Mouse (Mus musculus) hindbrain, embryonic 14.5 days (tissue): ENCODE measurements around the gene Phactr2. TPM values are rescaled to one million over a fixed set of nuclear protein-coding genes. Genes with fewer than 3 reads are reported as not detected.

Source experiments
- ATAC-seq: fragments of 200-750 bp; cut with Nextera tagmentation; 2 replicates; pipeline ENCODE4 v1.8.0; 2017; ENCODE audit warnings: moderate number of reproducible peaks, mild to moderate bottlenecking, moderate TSS enrichment, moderate library complexity; ENCODE audit not compliant: low FRiP score
- DNase-seq: peaks from one replicate; pipeline ENCODE4 v3.0.0-alpha.2; 2015; ENCODE audit warnings: low spot score
- H3K27ac ChIP-seq: fragments of 300-500 bp; sonication (generic); 2 replicates; pipeline ENCODE4 v1.5.1; 2014; ENCODE audit warnings: mild to moderate bottlenecking, moderate library complexity
- H3K27me3 ChIP-seq: fragments of 300-500 bp; sonication (generic); 2 replicates; pipeline ENCODE4 v1.6.1; 2014; ENCODE audit warnings: mild to moderate bottlenecking, low read length, mixed read lengths; ENCODE audit not compliant: control insufficient read depth, insufficient read depth
- H3K36me3 ChIP-seq: fragments of 300-500 bp; sonication (generic); replicated peaks from 2 replicates; pipeline ENCODE4 v1.6.1; 2014; ENCODE audit not compliant: control insufficient read depth, insufficient read depth
- H3K4me1 ChIP-seq: fragments of 300-500 bp; sonication (generic); replicated peaks from 2 replicates; pipeline ENCODE4 v1.6.1; 2014; ENCODE audit warnings: antibody characterized with exemption, low read length, mixed read lengths; ENCODE audit not compliant: control insufficient read depth, insufficient read depth
- H3K4me2 ChIP-seq: fragments of 300-500 bp; sonication (generic); replicated peaks from 2 replicates; pipeline ENCODE4 v1.6.1; 2014; ENCODE audit warnings: mild to moderate bottlenecking, moderate library complexity
- H3K4me3 ChIP-seq: fragments of 300-500 bp; sonication (generic); replicated peaks from 2 replicates; pipeline ENCODE4 v1.5.1; 2014; ENCODE audit warnings: mild to moderate bottlenecking, low read length
- H3K9ac ChIP-seq: fragments of 300-500 bp; sonication (generic); 2 replicates; pipeline ENCODE4 v1.6.1; 2014
- H3K9me3 ChIP-seq: fragments of 300-500 bp; sonication (generic); 2 replicates; pipeline ENCODE4 v1.6.1; 2016; ENCODE audit warnings: low read length; ENCODE audit not compliant: control insufficient read depth
- WGBS: fragments of 180-500 bp; shearing (Covaris S2); extraction: QIAGEN DNeasy Blood & Tissue Kit; methylation state at CpG from one replicate; pipeline ENCODE4 v1.1.7; 2014; 5-methylcytosine and 5-hydroxymethylcytosine counted together
- polyA plus RNA-seq: library from polyadenylated mRNA; unstranded; fragments of >200 nt; fragmentation: Nextera tagmentation; extraction: Ambion mirVana; gene quantifications from 2 replicates; pipeline ENCODE4 v1.2.1, GENCODE M21; 2014

Gene Phactr2
- polyA plus RNA-seq, 1 experiment from 2014 or later: 9.7 TPM

GRCm38 (mm10) chr10:13331405-13332032 lies 142.7 kb downstream of the Phactr2 start:
- no peak for DNase-seq
- Histone ChIP-seq H3K36me3 (no peaks in the 10 kb centered on the region), H3K27me3 (no peaks in the 10 kb centered on the region), H3K4me2 (no peak overlapping the region), H3K4me1 (no peaks in the 10 kb centered on the region; the same call in 1 of the 2 replicates), H3K9ac (no peak overlapping the region), H3K4me3 (no peak overlapping the region), H3K27ac (no peak overlapping the region), H3K9me3 (no peaks in the 10 kb centered on the region)
- no peak for ATAC-seq
- 85% methylated on average over 4 of the region's 4 CpGs for WGBS

- DNase-seq (no peak), ATAC-seq (no peak)
- WGBS: 74% methylated on average over 3 of the region's 3 CpGs
- H3K4me1 ChIP-seq: peaks cover under 1% of the 10 kb centered on the region
- no peak overlapping the region for H3K4me2 ChIP-seq
- H3K36me3 ChIP-seq: no peaks in the 10 kb centered on the region
- no peak overlapping the region for H3K27ac ChIP-seq
- H3K27me3 ChIP-seq: no peaks in the 10 kb centered on the region
- no peak overlapping the region for H3K9ac ChIP-seq
- H3K9me3 ChIP-seq: no peaks in the 10 kb centered on the region
- H3K4me3 ChIP-seq: no peak overlapping the region
Measured at GRCm38 (mm10) chr10:13328602-13329001, 145.6 kb downstream of the Phactr2 start.

DNA sequence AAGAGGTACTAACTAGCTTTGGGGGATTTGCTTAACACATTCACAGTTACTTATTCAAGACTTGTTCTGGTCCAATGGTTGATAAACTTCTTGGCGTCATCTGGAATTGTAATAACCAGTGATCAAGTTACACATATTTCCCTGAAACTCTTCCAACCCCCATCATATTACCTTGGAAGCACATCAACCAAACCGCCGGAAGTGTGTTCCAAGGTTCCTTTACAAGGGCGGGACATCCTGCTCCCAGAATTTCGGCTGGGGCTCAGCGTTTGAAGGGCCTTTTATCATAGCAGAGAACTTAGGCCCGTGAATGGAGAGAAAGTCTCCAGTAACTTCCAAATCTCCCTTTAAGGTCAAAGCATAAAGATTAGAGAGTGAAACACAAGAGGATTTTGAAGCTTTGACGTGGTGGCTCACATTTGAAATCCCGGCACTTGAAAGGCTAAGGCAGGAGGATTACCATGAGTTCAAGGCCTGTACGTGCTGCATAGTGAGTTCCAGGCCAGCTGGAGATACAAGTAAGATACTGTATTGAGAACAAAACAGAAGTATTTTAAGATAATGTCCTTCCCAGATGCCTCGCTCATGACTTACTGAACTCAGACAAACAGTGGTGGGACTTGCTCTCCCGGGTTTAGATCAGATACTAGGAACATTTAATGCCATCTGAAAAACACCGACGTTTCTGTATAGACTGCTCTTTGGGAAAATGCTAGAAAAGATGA lies 147.9 kb downstream of the Phactr2 start:
- no peak overlapping the region for H3K4me3 ChIP-seq
- 88% methylated on average over 14 of the region's 14 CpGs for WGBS
- ATAC-seq (no peak), DNase-seq (no peak)
- H3K4me1 ChIP-seq: peaks cover 8% of the 10 kb centered on the region
- H3K27ac ChIP-seq: no peak overlapping the region
- no peaks in the 10 kb centered on the region for H3K36me3 ChIP-seq
- H3K9me3 ChIP-seq: no peaks in the 10 kb centered on the region
- H3K27me3 ChIP-seq: no peaks in the 10 kb centered on the region
- no peak overlapping the region for H3K9ac ChIP-seq
- H3K4me2 ChIP-seq: no peak overlapping the region

- H3K4me1 ChIP-seq: peaks cover 8% of the 10 kb centered on the region
- DNase-seq (peak; percentile 61), ATAC-seq (peak; percentile 89)
- H3K4me3 ChIP-seq: peak overlapping the region; percentile 61
- WGBS: under 1% methylated on average over 59 of the region's 62 CpGs
- H3K27me3 ChIP-seq: no peaks in the 10 kb centered on the region
- no peaks in the 10 kb centered on the region for H3K36me3 ChIP-seq
- peak overlapping the region; percentile 68 for H3K9ac ChIP-seq
- H3K9me3 ChIP-seq: no peaks in the 10 kb centered on the region
- H3K4me2 ChIP-seq: peak overlapping the region; percentile 97
- H3K27ac ChIP-seq: peak overlapping the region; percentile 66
Measured at GRCm38 (mm10) chr10:13323806-13324411, 150.3 kb downstream of the Phactr2 start.

DNA sequence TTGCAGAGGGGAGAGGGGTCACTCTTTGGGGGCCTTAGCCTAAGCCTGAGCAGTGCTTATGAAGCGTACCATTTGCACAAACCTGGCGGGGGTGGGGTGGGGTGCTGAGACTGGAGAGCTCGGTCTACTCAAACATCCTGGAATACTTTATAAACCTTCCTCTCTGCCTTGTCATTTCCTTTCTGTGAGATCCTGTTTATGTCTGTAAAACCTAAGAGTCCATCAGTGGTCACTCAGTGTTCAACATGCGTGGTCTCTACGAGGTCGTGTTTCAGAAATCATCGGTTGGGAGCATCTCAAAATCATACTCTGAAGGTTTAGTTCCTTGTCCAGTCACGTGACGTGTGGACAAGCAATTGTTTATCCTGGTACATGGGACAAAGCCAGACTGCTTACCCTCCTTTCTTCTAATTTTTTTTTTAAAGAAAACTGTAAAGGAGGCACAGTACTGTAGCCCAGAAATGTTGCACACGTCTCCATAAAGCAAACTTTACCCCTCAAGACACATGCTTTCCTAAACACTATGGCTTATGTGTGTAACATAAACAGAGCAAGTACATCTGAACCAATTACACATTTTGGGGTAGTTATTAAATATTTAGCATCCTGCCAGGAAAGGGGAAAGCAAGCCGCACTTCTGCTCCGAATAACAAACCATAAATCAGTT lies 150.9 kb downstream of the Phactr2 start:
- Histone ChIP-seq H3K27ac (peak overlapping the region; percentile 66; the same call in 1 of the 2 replicates), H3K9me3 (no peaks in the 10 kb centered on the region), H3K36me3 (no peaks in the 10 kb centered on the region), H3K4me2 (peak overlapping the region; percentile 97), H3K4me1 (peaks cover 8% of the 10 kb centered on the region), H3K27me3 (no peaks in the 10 kb centered on the region), H3K9ac (peak overlapping the region; percentile 68; the same call in 1 of the 2 replicates), H3K4me3 (peak overlapping the region; percentile 61)
- ATAC-seq (no peak), DNase-seq (no peak)
- WGBS: 29% methylated on average over 12 of the region's 12 CpGs

DNA sequence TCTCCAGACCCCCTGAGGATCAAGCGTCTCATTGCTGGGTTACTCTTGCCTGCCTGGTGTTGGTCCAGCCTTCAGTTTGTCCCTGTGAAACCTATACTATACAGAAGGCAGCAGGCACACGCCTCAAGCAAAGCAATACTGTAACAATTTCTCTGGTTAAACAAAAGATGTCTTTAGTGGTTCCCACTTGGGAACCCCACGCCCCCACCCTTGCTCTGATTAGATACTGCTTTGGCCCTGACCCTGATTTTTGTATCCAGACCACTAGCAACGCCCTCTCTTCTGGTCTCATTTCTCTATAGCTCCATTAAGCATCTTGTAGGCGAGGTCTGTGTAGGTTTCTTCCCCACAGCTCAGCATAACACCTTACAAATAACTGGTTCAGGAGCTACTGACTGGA lies 159.2 kb downstream of the Phactr2 start:
- no peak overlapping the region for H3K27ac ChIP-seq
- no peak for ATAC-seq
- H3K4me3 ChIP-seq: no peak overlapping the region
- no peak for DNase-seq
- H3K4me2 ChIP-seq: no peak overlapping the region
- no peaks in the 10 kb centered on the region for H3K27me3 ChIP-seq
- H3K4me1 ChIP-seq: no peaks in the 10 kb centered on the region; the same call in 1 of the 2 replicates
- H3K36me3 ChIP-seq: no peaks in the 10 kb centered on the region
- no peaks in the 10 kb centered on the region for H3K9me3 ChIP-seq
- 77% methylated on average over 5 of the region's 5 CpGs for WGBS
- H3K9ac ChIP-seq: no peak overlapping the region

GRCm38 (mm10) chr10:13312576-13312975 lies 161.6 kb downstream of the Phactr2 start:
- 41% methylated on average over 6 of the region's 6 CpGs for WGBS
- Histone ChIP-seq H3K27me3 (no peaks in the 10 kb centered on the region), H3K27ac (no peak overlapping the region), H3K9me3 (no peaks in the 10 kb centered on the region), H3K36me3 (no peaks in the 10 kb centered on the region), H3K4me1 (no peaks in the 10 kb centered on the region; the same call in 1 of the 2 replicates), H3K4me3 (no peak overlapping the region), H3K9ac (no peak overlapping the region), H3K4me2 (no peak overlapping the region)
- ATAC-seq (no peak), DNase-seq (no peak)

- H3K4me3 ChIP-seq: no peak overlapping the region
- H3K27ac ChIP-seq: no peak overlapping the region
- H3K36me3 ChIP-seq: no peaks in the 10 kb centered on the region
- no peak overlapping the region for H3K4me2 ChIP-seq
- H3K27me3 ChIP-seq: no peaks in the 10 kb centered on the region
- H3K9ac ChIP-seq: no peak overlapping the region
- H3K4me1 ChIP-seq: no peaks in the 10 kb centered on the region; the same call in 1 of the 2 replicates
- no peaks in the 10 kb centered on the region for H3K9me3 ChIP-seq
- ATAC-seq: no peak
- 49% methylated on average over 6 of the region's 6 CpGs for WGBS
- no peak for DNase-seq
Measured at GRCm38 (mm10) chr10:13311612-13312011, 162.6 kb downstream of the Phactr2 start.

DNA sequence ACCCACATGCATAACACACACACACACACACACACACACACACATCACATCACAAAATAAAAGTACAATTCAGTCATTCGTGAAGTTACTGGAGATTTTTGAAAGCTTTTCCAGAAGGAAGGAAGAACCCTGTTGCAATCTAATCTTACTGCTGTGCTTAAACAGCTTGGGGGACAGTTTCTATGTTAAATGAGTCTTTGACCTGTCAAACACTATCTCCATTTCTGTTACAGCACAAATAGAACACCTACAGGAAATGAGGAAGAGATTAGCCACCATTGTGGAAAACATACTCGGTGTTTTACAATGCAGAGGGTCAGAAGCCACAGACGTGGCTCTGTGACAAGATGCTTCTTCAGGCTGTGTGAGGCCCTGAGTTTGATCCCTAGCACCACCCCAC lies 164.1 kb downstream of the Phactr2 start:
- no peak overlapping the region for H3K4me2 ChIP-seq
- no peaks in the 10 kb centered on the region for H3K36me3 ChIP-seq
- H3K4me3 ChIP-seq: no peak overlapping the region
- ATAC-seq: no peak
- H3K9me3 ChIP-seq: no peaks in the 10 kb centered on the region
- no peak overlapping the region for H3K27ac ChIP-seq
- DNase-seq: no peak
- H3K9ac ChIP-seq: no peak overlapping the region
- no peaks in the 10 kb centered on the region for H3K27me3 ChIP-seq
- 75% methylated on average over 3 of the region's 3 CpGs for WGBS
- H3K4me1 ChIP-seq: no peaks in the 10 kb centered on the region; the same call in 1 of the 2 replicates
